Mouse (Mus musculus) macrophage (primary cell): ENCODE data around the gene Dnajc9. TPM values are rescaled to one million over a fixed set of nuclear protein-coding genes. Genes with fewer than 3 reads are reported as not detected.

Source experiments
- H3K27ac ChIP-seq: fragments of 350-480 bp; formaldehyde crosslinking; 2 replicates; pipeline ENCODE4 v1.9.0; 2021
- H3K36me3 ChIP-seq: fragments of 350-480 bp; formaldehyde crosslinking; 2 replicates; pipeline ENCODE4 v1.9.0; 2021; ENCODE audit errors: inconsistent target
- H3K4me3 ChIP-seq: fragments of 350-480 bp; formaldehyde crosslinking; 2 replicates; pipeline ENCODE4 v1.9.0; 2021; ENCODE audit errors: inconsistent target
- H3K79me2 ChIP-seq: fragments of 350-480 bp; formaldehyde crosslinking; 2 replicates; pipeline ENCODE4 v1.9.0; 2021; ENCODE audit errors: inconsistent target
- WGBS: methylation state at CpG from one replicate; pipeline ENCODE4 v1.1.7; 2026; ENCODE audit warnings: inconsistent platforms; ENCODE audit not compliant: missing documents; 5-methylcytosine and 5-hydroxymethylcytosine counted together
- polyA plus RNA-seq: library from polyadenylated mRNA; stranded (reverse); fragments of 250-400 nt; gene quantifications from 3 replicates; pipeline ENCODE4 v1.2.4, GENCODE M21; 2018; ENCODE audit warnings: inconsistent platforms

The Dnajc9 gene
- polyA plus RNA-seq, 1 experiment from 2014 or later: 48.0 TPM

- no peak overlapping the region for H3K27ac ChIP-seq
- H3K36me3 ChIP-seq: peaks cover 24% of the 10 kb centered on the region
- 60% methylated on average over 9 of the region's 9 CpGs for WGBS
- H3K4me3 ChIP-seq: no peak overlapping the region
- H3K79me2 ChIP-seq: 0 out of 2 replicates have a peak, but pooled peaks cover 4% of the 10 kb centered on the region
Observed at GRCm38 (mm10) chr14:20379753-20380430, 8.8 kb downstream of the Dnajc9 start.

GRCm38 (mm10) chr14:20379087-20379640, 9.5 kb downstream of the Dnajc9 start:
- peaks cover 20% of the 10 kb centered on the region for H3K36me3 ChIP-seq
- no peak overlapping the region for H3K27ac ChIP-seq
- WGBS: 47% methylated on average over 5 of the region's 5 CpGs
- H3K4me3 ChIP-seq: no peak overlapping the region
- H3K79me2 ChIP-seq: 0 out of 2 replicates have a peak, but pooled peaks cover 4% of the 10 kb centered on the region

- no peaks in the 10 kb centered on the region for H3K79me2 ChIP-seq
- peaks cover 20% of the 10 kb centered on the region for H3K36me3 ChIP-seq
- no peak overlapping the region for H3K4me3 ChIP-seq
- 21% methylated on average over 13 of the region's 13 CpGs for WGBS
- no peak overlapping the region for H3K27ac ChIP-seq
Observed at GRCm38 (mm10) chr14:20378313-20379061, 10.2 kb downstream of the Dnajc9 start.

GRCm38 (mm10) chr14:20377112-20377521, 11.6 kb downstream of the Dnajc9 start:
- H3K36me3 ChIP-seq: peaks cover 10% of the 10 kb centered on the region; the same call in 1 of the 2 replicates
- H3K4me3 ChIP-seq: no peak overlapping the region
- 80% methylated on average over 4 of the region's 4 CpGs for WGBS
- H3K27ac ChIP-seq: no peak overlapping the region
- no peaks in the 10 kb centered on the region for H3K79me2 ChIP-seq

GRCm38 (mm10) chr14:20371854-20372253, 16.9 kb downstream of the Dnajc9 start:
- no peaks in the 10 kb centered on the region for H3K79me2 ChIP-seq
- peaks cover 10% of the 10 kb centered on the region; the same call in 1 of the 2 replicates for H3K36me3 ChIP-seq
- WGBS: 33% methylated on average over 1 of the region's 1 CpGs

GRCm38 (mm10) chr14:20370798-20371197, 17.9 kb downstream of the Dnajc9 start:
- H3K36me3 ChIP-seq: peaks cover 3% of the 10 kb centered on the region; the same call in 1 of the 2 replicates
- 33% methylated on average over 7 of the region's 7 CpGs for WGBS
- no peak overlapping the region for H3K4me3 ChIP-seq
- H3K27ac ChIP-seq: no peak overlapping the region
- H3K79me2 ChIP-seq: no peaks in the 10 kb centered on the region

More at GRCm38 (mm10) chr14:20371854-20372253, 16.9 kb downstream of the Dnajc9 start:
- no peak overlapping the region for H3K4me3 ChIP-seq
- no peak overlapping the region for H3K27ac ChIP-seq

- H3K36me3 ChIP-seq: peaks cover 12% of the 10 kb centered on the region; the same call in 1 of the 2 replicates
- no peak overlapping the region for H3K4me3 ChIP-seq
- H3K79me2 ChIP-seq: no peaks in the 10 kb centered on the region
- no peak overlapping the region for H3K27ac ChIP-seq
- 94% methylated on average over 2 of the region's 3 CpGs for WGBS
Observed at GRCm38 (mm10) chr14:20368271-20368670, 20.4 kb downstream of the Dnajc9 start.

GRCm38 (mm10) chr14:20363230-20363629, 25.5 kb downstream of the Dnajc9 start:
- H3K36me3 ChIP-seq: peaks cover 31% of the 10 kb centered on the region; the same call in 1 of the 2 replicates
- H3K79me2 ChIP-seq: no peaks in the 10 kb centered on the region
- H3K27ac ChIP-seq: no peak overlapping the region
- H3K4me3 ChIP-seq: no peak overlapping the region
- WGBS: 52% methylated on average over 4 of the region's 4 CpGs

GRCm38 (mm10) chr14:20347991-20348541, 40.6 kb downstream of the Dnajc9 start, which contains the start of the genes Ecd and Fam149b:
Gene Ecd (minus strand): TSS chr14:20348121.
Gene Fam149b (plus strand): TSS chr14:20348162.
- H3K27ac ChIP-seq: peak within 1 kb of the TSS; percentile 75
- peak within 1 kb of the TSS; percentile 90 for H3K4me3 ChIP-seq
- 0 out of 2 replicates have a peak, but pooled peaks cover 12% of the 10 kb centered on the region for H3K36me3 ChIP-seq
- WGBS: 3% methylated on average over 42 of the region's 42 CpGs
- H3K79me2 ChIP-seq: peaks cover 51% of the 10 kb centered on the region

GRCm38 (mm10) chr14:20347441-20347990, 41.2 kb downstream of the Dnajc9 start:
- Histone ChIP-seq H3K4me3 (peak overlapping the region; percentile 90), H3K79me2 (peaks cover 51% of the 10 kb centered on the region), H3K27ac (peak overlapping the region; percentile 58), H3K36me3 (0 out of 2 replicates have a peak, but pooled peaks cover 16% of the 10 kb centered on the region)
- WGBS: 3% methylated on average over 15 of the region's 15 CpGs

- H3K79me2 ChIP-seq: peaks cover 51% of the 10 kb centered on the region
- H3K4me3 ChIP-seq: no peak overlapping the region
- H3K27ac ChIP-seq: no peak overlapping the region
- peaks cover 27% of the 10 kb centered on the region; the same call in 1 of the 2 replicates for H3K36me3 ChIP-seq
- 94% methylated on average over 9 of the region's 9 CpGs for WGBS
Observed at GRCm38 (mm10) chr14:20345885-20346284, 42.8 kb downstream of the Dnajc9 start.

- H3K36me3 ChIP-seq: peaks cover 47% of the 10 kb centered on the region
- H3K79me2 ChIP-seq: peaks cover 17% of the 10 kb centered on the region
- H3K4me3 ChIP-seq: no peak overlapping the region
- 80% methylated on average over 7 of the region's 7 CpGs for whole genome bisulfite sequencing
- H3K27ac ChIP-seq: no peak overlapping the region
Observed at GRCm38 (mm10) chr14:20340866-20341265, 47.8 kb downstream of the Dnajc9 start.

GRCm38 (mm10) chr14:20340149-20340548, 48.6 kb downstream of the Dnajc9 start:
- no peak overlapping the region for H3K4me3 ChIP-seq
- H3K36me3 ChIP-seq: peaks cover 51% of the 10 kb centered on the region
- no peak overlapping the region for H3K27ac ChIP-seq
- peaks cover 9% of the 10 kb centered on the region for H3K79me2 ChIP-seq
- WGBS: 87% methylated on average over 8 of the region's 8 CpGs

- H3K36me3 ChIP-seq: peaks cover 48% of the 10 kb centered on the region
- WGBS: 91% methylated on average over 5 of the region's 5 CpGs
- peaks cover 2% of the 10 kb centered on the region; the same call in 1 of the 2 replicates for H3K79me2 ChIP-seq
- H3K4me3 ChIP-seq: no peak overlapping the region
- no peak overlapping the region for H3K27ac ChIP-seq
Observed at GRCm38 (mm10) chr14:20339415-20339814, 49.3 kb downstream of the Dnajc9 start.
